8 mouse cellular contexts compared by ENCODE assay signal in the genomic region with DNA sequence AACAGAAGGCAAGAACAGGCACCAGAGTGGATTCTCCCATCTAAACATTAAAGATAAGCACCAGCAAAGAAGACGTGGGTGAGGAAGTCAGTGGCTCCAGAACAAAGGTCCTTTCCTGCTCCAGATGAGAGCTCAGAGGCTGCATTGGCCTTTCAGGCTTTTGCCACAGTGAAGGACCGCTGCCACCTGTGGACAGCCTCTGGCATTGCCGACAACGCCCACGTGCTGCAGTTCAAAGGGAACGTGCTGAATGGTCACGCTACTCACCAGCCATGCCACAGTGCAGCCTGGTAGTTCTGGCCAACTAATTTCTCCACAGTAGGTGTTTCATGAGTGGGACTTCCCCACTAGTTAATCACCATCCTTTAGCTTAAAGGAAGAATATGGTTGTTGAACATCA.
DNase-seq lines count a peak whose midpoint lies in the region; ATAC-seq lines count a peak whose summit lies in the region.

No protein-coding gene starts in this region.

- no peak overlapping the region for H3K4me3 ChIP-seq in liver, embryonic 11.5 days (ENCODE audit: low read depth, low read length)
- H3K4me3 ChIP-seq in stomach, embryonic 14.5 days (ENCODE audit: low read depth, low read length): no peak overlapping the region

- H3K36me3 ChIP-seq in liver, embryonic 11.5 days (ENCODE audit: control insufficient read depth, insufficient read depth, low read length): no peaks in the 10 kb centered on the region
- H3K36me3 ChIP-seq in stomach, embryonic 14.5 days (ENCODE audit: control insufficient read depth, insufficient read depth, low read length): no peaks in the 10 kb centered on the region

- peak; percentile 0 for DNase-seq in CD4-positive, CD25-positive, alpha-beta regulatory T cell, adult 2 months (ENCODE audit: low read depth, low spot score)
- peak; percentile 9 for DNase-seq in right cerebral cortex, postnatal 14 days
- no peak for DNase-seq in right cerebral cortex, postnatal 36 days (ENCODE audit: low spot score in 2 of 2)
- DNase-seq in gastrocnemius, postnatal 36 days: peak; percentile 32 to 42
- DNase-seq in liver, embryonic 11.5 days (ENCODE audit: low spot score): peak; percentile 51
- DNase-seq in spleen, postnatal 36 days (ENCODE audit: low spot score in 2 of 2): no peak

- no peaks in the 10 kb centered on the region for H3K9me3 ChIP-seq in liver, embryonic 11.5 days (ENCODE audit: control insufficient read depth, low read length)
- H3K9me3 ChIP-seq in stomach, embryonic 14.5 days (ENCODE audit: control insufficient read depth, low read depth, low read length): no peaks in the 10 kb centered on the region

- no peak for ATAC-seq in CD4-positive, CD25-positive, alpha-beta regulatory T cell, adult 4 months
- no peak for ATAC-seq in liver, embryonic 11.5 days (replicated peaks; ENCODE audit: low FRiP score)
- peak; percentile 65; the same call in 1 of the 2 replicates for ATAC-seq in stomach, embryonic 14.5 days (ENCODE audit: insufficient number of reproducible peaks, insufficient read depth, low FRiP score, low read depth)

- H3K27ac ChIP-seq in liver, embryonic 11.5 days (ENCODE audit: low read depth, low read length): no peak overlapping the region
- H3K27ac ChIP-seq in stomach, embryonic 14.5 days (ENCODE audit: low read length): no peak overlapping the region

- H3K9ac ChIP-seq in liver, embryonic 11.5 days (ENCODE audit: low read depth, low read length): no peak overlapping the region
- no peak overlapping the region for H3K9ac ChIP-seq in stomach, embryonic 14.5 days (replicated peaks; ENCODE audit: low read depth, low read length)

- 5% methylated on average over 7 of the region's 7 CpGs for WGBS in liver, embryonic 11.5 days
- 14% methylated on average over 7 of the region's 7 CpGs for WGBS in stomach, embryonic 14.5 days

- intact Hi-C loops in gastrocnemius, postnatal 36 days (cut with DNase I): no loop called here

- H3K27me3 ChIP-seq in liver, embryonic 11.5 days (replicated peaks; ENCODE audit: control insufficient read depth, insufficient read depth, low read length): no peaks in the 10 kb centered on the region
- no peaks in the 10 kb centered on the region for H3K27me3 ChIP-seq in stomach, embryonic 14.5 days (ENCODE audit: control insufficient read depth, insufficient read depth, low read length)

- no peaks in the 10 kb centered on the region for H3K4me1 ChIP-seq in liver, embryonic 11.5 days (replicated peaks; ENCODE audit: control insufficient read depth, insufficient read depth, low read length)
- H3K4me1 ChIP-seq in stomach, embryonic 14.5 days (ENCODE audit: control insufficient read depth, insufficient read depth, low read length): no peaks in the 10 kb centered on the region

- no peak overlapping the region for H3K4me2 ChIP-seq in liver, embryonic 11.5 days
- no peak overlapping the region for H3K4me2 ChIP-seq in stomach, embryonic 14.5 days (replicated peaks; ENCODE audit: low read depth, low read length)

Comparison
In these comparisons a context has a peak if more than half of its experiments do, and no peak if none do; other contexts are left out.
1. DNase-seq: peak in CD4-positive, CD25-positive, alpha-beta regulatory T cell, adult 2 months (single experiment), right cerebral cortex, postnatal 14 days (single experiment), gastrocnemius, postnatal 36 days (2 of 2) and liver, embryonic 11.5 days (single experiment); none in right cerebral cortex, postnatal 36 days (0 of 2) and spleen, postnatal 36 days (0 of 2).